Mouse (Mus musculus) thymus, postnatal 36 days (tissue): ENCODE results near the gene Kif14.

Experiments used
- DNase-seq, 2 experiments: peaks; one replicate each; pipeline ENCODE4 v3.0.0; 2022; ENCODE audit warnings: mixed read lengths in 2 of 2

The Kif14 gene

GRCm38 (mm10) chr1:136466143-136466811 is at the start of gene Kif14:
TSS of gene Kif14 (plus strand) at chr1:136466343.
- DNase-seq: peak; percentile 93 to 97

- DNase-seq: no peak
These were observed 47.8 kb upstream of the Kif14 start for GRCm38 (mm10) chr1:136418393-136418792.

GRCm38 (mm10) chr1:136427166-136427969 is 38.8 kb upstream of the Kif14 start:
- DNase-seq: no peak

GRCm38 (mm10) chr1:136428981-136429380 is 37.2 kb upstream of the Kif14 start:
- DNase-seq: no peak

- DNase-seq: no peak
These were observed 35.9 kb upstream of the Kif14 start for GRCm38 (mm10) chr1:136430126-136430818.

- no peak for DNase-seq
These were observed 25.4 kb upstream of the Kif14 start for GRCm38 (mm10) chr1:136440741-136441140.

GRCm38 (mm10) chr1:136442809-136443208 is 23.3 kb upstream of the Kif14 start:
- DNase-seq: no peak

GRCm38 (mm10) chr1:136444555-136445255 is 21.4 kb upstream of the Kif14 start:
- no peak for DNase-seq

- no peak for DNase-seq
These were observed 19.2 kb upstream of the Kif14 start for GRCm38 (mm10) chr1:136446933-136447332.

- DNase-seq: no peak
These were observed 18.8 kb upstream of the Kif14 start for GRCm38 (mm10) chr1:136447338-136447737.

- DNase-seq: no peak
These were observed 16.6 kb upstream of the Kif14 start for GRCm38 (mm10) chr1:136449541-136449940.

- no peak for DNase-seq
These were observed 15.9 kb upstream of the Kif14 start for GRCm38 (mm10) chr1:136450206-136450605.

GRCm38 (mm10) chr1:136452421-136452820 is 13.7 kb upstream of the Kif14 start:
- DNase-seq: no peak

- no peak for DNase-seq
These were observed 10.2 kb upstream of the Kif14 start for GRCm38 (mm10) chr1:136455756-136456585.

- DNase-seq: no peak
These were observed 9.4 kb upstream of the Kif14 start for GRCm38 (mm10) chr1:136456741-136457140.

- DNase-seq: no peak
These were observed 8.7 kb upstream of the Kif14 start for GRCm38 (mm10) chr1:136457403-136457802.

- DNase-seq: no peak
These were observed 7.4 kb upstream of the Kif14 start for GRCm38 (mm10) chr1:136458691-136459245.

GRCm38 (mm10) chr1:136462443-136462842 is 3.7 kb upstream of the Kif14 start:
- no peak for DNase-seq

- DNase-seq: no peak
These were observed 975 bp upstream of the Kif14 start for GRCm38 (mm10) chr1:136465168-136465567.

GRCm38 (mm10) chr1:136469408-136469807 is 3.3 kb downstream of the Kif14 start:
- no peak for DNase-seq

GRCm38 (mm10) chr1:136470471-136470870 is 4.3 kb downstream of the Kif14 start:
- DNase-seq: no peak

GRCm38 (mm10) chr1:136491681-136492080 is 25.5 kb downstream of the Kif14 start:
- DNase-seq: no peak
